In the genomic region with DNA sequence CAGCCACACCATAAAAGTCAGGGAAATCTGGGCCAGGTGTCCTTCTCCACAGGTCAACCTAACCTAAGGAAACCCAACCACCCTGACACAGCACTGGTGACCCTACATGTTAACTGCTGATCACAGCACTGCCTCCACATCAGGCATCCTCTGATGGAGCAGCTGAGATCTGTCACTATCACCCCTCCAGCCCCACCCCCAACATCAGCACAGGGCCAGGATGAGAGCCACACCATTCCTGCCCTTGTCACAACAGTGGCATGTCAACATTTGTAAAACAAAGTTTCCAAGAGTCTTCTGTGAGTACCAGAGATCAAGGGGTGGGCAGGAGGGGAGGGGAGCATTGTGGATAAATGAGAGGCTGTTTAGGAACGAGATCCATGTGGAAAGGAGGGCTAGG, we compare ENCODE assay signal across 8 mouse cellular contexts. TPM values are rescaled to one million over a fixed set of nuclear protein-coding genes. Genes with fewer than 3 reads are reported as not detected.
DNase-seq lines count a peak whose midpoint lies in the region; ATAC-seq lines count a peak whose summit lies in the region.

No protein-coding gene starts in this region.

- H3K9ac ChIP-seq in intestine, embryonic 14.5 days (ENCODE audit: low read length): no peak overlapping the region
- no peak overlapping the region for H3K9ac ChIP-seq in intestine, embryonic 16.5 days (ENCODE audit: low read depth, low read length)
- peak overlapping the region; percentile 54 for H3K9ac ChIP-seq in embryonic facial prominence, embryonic 14.5 days (ENCODE audit: low read depth, low read length)
- H3K9ac ChIP-seq in hindbrain, embryonic 15.5 days: peak overlapping the region; percentile 44; the same call in 1 of the 2 replicates
- no peak overlapping the region for H3K9ac ChIP-seq in midbrain, embryonic 14.5 days (replicated peaks; ENCODE audit: low read length)

- no peak overlapping the region for H3K4me3 ChIP-seq in intestine, embryonic 14.5 days (ENCODE audit: low read depth, low read length)
- no peak overlapping the region; the same call in 1 of the 2 replicates for H3K4me3 ChIP-seq in intestine, embryonic 16.5 days (ENCODE audit: low read length)
- H3K4me3 ChIP-seq in embryonic facial prominence, embryonic 14.5 days (ENCODE audit: low read depth, low read length): no peak overlapping the region
- H3K4me3 ChIP-seq in hindbrain, embryonic 15.5 days: no peak overlapping the region; the same call in 1 of the 2 replicates
- no peak overlapping the region for H3K4me3 ChIP-seq in midbrain, embryonic 14.5 days (replicated peaks; ENCODE audit: low read depth, low read length)

- H3K4me2 ChIP-seq in intestine, embryonic 14.5 days (ENCODE audit: low read length): peak overlapping the region; percentile 77
- no peak overlapping the region for H3K4me2 ChIP-seq in intestine, embryonic 16.5 days (ENCODE audit: low read depth, low read length)
- peak overlapping the region; percentile 69 for H3K4me2 ChIP-seq in embryonic facial prominence, embryonic 14.5 days (ENCODE audit: low read depth, low read length)
- H3K4me2 ChIP-seq in hindbrain, embryonic 15.5 days: peak overlapping the region; percentile 77
- H3K4me2 ChIP-seq in midbrain, embryonic 14.5 days (ENCODE audit: low read length): no peak overlapping the region; the same call in 1 of the 2 replicates

- H3K4me1 ChIP-seq in intestine, embryonic 14.5 days (replicated peaks; ENCODE audit: control insufficient read depth, insufficient read depth, low read length): peaks cover 49% of the 10 kb centered on the region
- peaks cover 30% of the 10 kb centered on the region for H3K4me1 ChIP-seq in intestine, embryonic 16.5 days (ENCODE audit: control insufficient read depth, insufficient read depth, low read length)
- H3K4me1 ChIP-seq in embryonic facial prominence, embryonic 14.5 days (ENCODE audit: control insufficient read depth, insufficient read depth, low read length): peaks cover 52% of the 10 kb centered on the region
- peaks cover 93% of the 10 kb centered on the region for H3K4me1 ChIP-seq in hindbrain, embryonic 15.5 days (replicated peaks)
- peaks cover 69% of the 10 kb centered on the region for H3K4me1 ChIP-seq in midbrain, embryonic 14.5 days (ENCODE audit: control insufficient read depth, insufficient read depth, low read length)

- no peak for DNase-seq in intestine, embryonic 14.5 days (ENCODE audit: low spot score)
- DNase-seq in embryonic facial prominence, embryonic 14.5 days (ENCODE audit: low spot score): no peak
- no peak for DNase-seq in midbrain, embryonic 14.5 days
- no peak for DNase-seq in right cerebral cortex, postnatal 14 days
- no peak for DNase-seq in embryo, embryonic 9.5 days (ENCODE audit: extremely low spot score)
- DNase-seq in urinary bladder, postnatal 25 days (ENCODE audit: low spot score): no peak

- WGBS in intestine, embryonic 14.5 days: 23% methylated on average over 1 of the region's 1 CpGs
- 28% methylated on average over 1 of the region's 1 CpGs for WGBS in intestine, embryonic 16.5 days
- WGBS in embryonic facial prominence, embryonic 14.5 days: 22% methylated on average over 1 of the region's 1 CpGs
- 34% methylated on average over 1 of the region's 1 CpGs for WGBS in hindbrain, embryonic 15.5 days
- 62% methylated on average over 1 of the region's 1 CpGs for WGBS in midbrain, embryonic 14.5 days

- no peaks in the 10 kb centered on the region for H3K36me3 ChIP-seq in intestine, embryonic 14.5 days (ENCODE audit: control insufficient read depth, insufficient read depth, low read length)
- no peaks in the 10 kb centered on the region for H3K36me3 ChIP-seq in intestine, embryonic 16.5 days (ENCODE audit: control insufficient read depth, insufficient read depth, low read length)
- no peaks in the 10 kb centered on the region for H3K36me3 ChIP-seq in embryonic facial prominence, embryonic 14.5 days (ENCODE audit: control insufficient read depth, insufficient read depth, low read length)
- H3K36me3 ChIP-seq in hindbrain, embryonic 15.5 days: no peaks in the 10 kb centered on the region
- no peaks in the 10 kb centered on the region for H3K36me3 ChIP-seq in midbrain, embryonic 14.5 days (ENCODE audit: control insufficient read depth, insufficient read depth, low read length)

- no peaks in the 10 kb centered on the region for H3K27me3 ChIP-seq in intestine, embryonic 14.5 days (replicated peaks; ENCODE audit: control insufficient read depth, insufficient read depth, low read length)
- H3K27me3 ChIP-seq in intestine, embryonic 16.5 days (replicated peaks; ENCODE audit: control insufficient read depth, insufficient read depth, low read length): no peaks in the 10 kb centered on the region
- no peaks in the 10 kb centered on the region for H3K27me3 ChIP-seq in embryonic facial prominence, embryonic 14.5 days (replicated peaks; ENCODE audit: control insufficient read depth, insufficient read depth, low read length)
- H3K27me3 ChIP-seq in hindbrain, embryonic 15.5 days: no peaks in the 10 kb centered on the region
- no peaks in the 10 kb centered on the region for H3K27me3 ChIP-seq in midbrain, embryonic 14.5 days (ENCODE audit: control insufficient read depth, insufficient read depth, low read length)

- no peak for ATAC-seq in intestine, embryonic 14.5 days (replicated peaks; ENCODE audit: low FRiP score, low TSS enrichment, low read depth)
- no peak for ATAC-seq in intestine, embryonic 16.5 days
- no peak for ATAC-seq in embryonic facial prominence, embryonic 14.5 days (ENCODE audit: low read depth)
- no peak for ATAC-seq in hindbrain, embryonic 15.5 days (ENCODE audit: low FRiP score, low read depth)
- ATAC-seq in midbrain, embryonic 14.5 days (ENCODE audit: low FRiP score, low TSS enrichment): no peak

- no peaks in the 10 kb centered on the region for H3K9me3 ChIP-seq in intestine, embryonic 14.5 days (ENCODE audit: control insufficient read depth, low read length)
- no peaks in the 10 kb centered on the region for H3K9me3 ChIP-seq in intestine, embryonic 16.5 days (ENCODE audit: control insufficient read depth, low read length)
- H3K9me3 ChIP-seq in embryonic facial prominence, embryonic 14.5 days (ENCODE audit: control insufficient read depth, low read length): no peaks in the 10 kb centered on the region
- H3K9me3 ChIP-seq in hindbrain, embryonic 15.5 days: no peaks in the 10 kb centered on the region
- no peaks in the 10 kb centered on the region for H3K9me3 ChIP-seq in midbrain, embryonic 14.5 days (ENCODE audit: control insufficient read depth, low read length)

- peak overlapping the region; percentile 86 for H3K27ac ChIP-seq in intestine, embryonic 14.5 days (ENCODE audit: low read depth)
- H3K27ac ChIP-seq in intestine, embryonic 16.5 days (ENCODE audit: low read length): no peak overlapping the region; the same call in 1 of the 2 replicates
- H3K27ac ChIP-seq in embryonic facial prominence, embryonic 14.5 days (replicated peaks; ENCODE audit: low read depth, low read length): peak overlapping the region; percentile 93
- H3K27ac ChIP-seq in hindbrain, embryonic 15.5 days (replicated peaks): peak overlapping the region; percentile 81
- H3K27ac ChIP-seq in midbrain, embryonic 14.5 days (replicated peaks; ENCODE audit: low read depth, low read length): peak overlapping the region; percentile 87

RNA-seq across cellular contexts. Expression of a gene that starts 12.8 kb away (rescaled TPM):
- 94.4 and 99.6 TPM in 2 replicates for polyA plus RNA-seq in intestine, embryonic 14.5 days (2014; fragmentation: Nextera tagmentation; extraction: Ambion mirVana)
- 34.4 and 37.3 TPM in 2 replicates for polyA plus RNA-seq in intestine, embryonic 16.5 days (2015; fragmentation: Nextera tagmentation; extraction: Ambion mirVana)
- polyA plus RNA-seq in embryonic facial prominence, embryonic 14.5 days (2014; fragmentation: Nextera tagmentation; extraction: Ambion mirVana): 104 and 116 TPM in 2 replicates
- polyA plus RNA-seq in hindbrain, embryonic 15.5 days (2015; fragmentation: Nextera tagmentation; extraction: Ambion mirVana): 277 and 302 TPM in 2 replicates
- 304 and 345 TPM in 2 replicates for polyA plus RNA-seq in midbrain, embryonic 14.5 days (2014; fragmentation: Nextera tagmentation; extraction: Ambion mirVana)

RNA-seq across cellular contexts. Expression of a gene that starts 48.7 kb away (rescaled TPM):
- polyA plus RNA-seq in intestine, embryonic 14.5 days (2014; fragmentation: Nextera tagmentation; extraction: Ambion mirVana): not detected in 2 replicates
- polyA plus RNA-seq in intestine, embryonic 16.5 days (2015; fragmentation: Nextera tagmentation; extraction: Ambion mirVana): not detected in 2 replicates
- not detected in 2 replicates for polyA plus RNA-seq in embryonic facial prominence, embryonic 14.5 days (2014; fragmentation: Nextera tagmentation; extraction: Ambion mirVana)
- 0.17 TPM in 1 of 2 replicates, not detected in the other for polyA plus RNA-seq in hindbrain, embryonic 15.5 days (2015; fragmentation: Nextera tagmentation; extraction: Ambion mirVana)
- not detected in 2 replicates for polyA plus RNA-seq in midbrain, embryonic 14.5 days (2014; fragmentation: Nextera tagmentation; extraction: Ambion mirVana)

Comparison
In these comparisons a context has a peak if more than half of its experiments do, and no peak if none do; other contexts are left out.
1. H3K4me2 ChIP-seq: peak in intestine, embryonic 14.5 days (single experiment), embryonic facial prominence, embryonic 14.5 days (single experiment) and hindbrain, embryonic 15.5 days (single experiment); none in intestine, embryonic 16.5 days (single experiment) and midbrain, embryonic 14.5 days (single experiment).
2. H3K9ac ChIP-seq: peak in embryonic facial prominence, embryonic 14.5 days (single experiment) and hindbrain, embryonic 15.5 days (single experiment); none in intestine, embryonic 14.5 days (single experiment), intestine, embryonic 16.5 days (single experiment) and midbrain, embryonic 14.5 days (single experiment).